Mouse (Mus musculus) splenic B cell, adult 2 months (primary cell): ENCODE data around the gene Zfp444.

Experiments
- DNase-seq: peaks from one replicate; pipeline ENCODE4 v3.0.0-alpha.2; 2011; ENCODE audit warnings: low read depth, low spot score
- H3K27me3 ChIP-seq: 2 replicates; pipeline ENCODE4 v1.6.1; 2012; ENCODE audit warnings: mild to moderate bottlenecking, low read length, moderate library complexity, mixed read lengths; ENCODE audit not compliant: control insufficient read depth, poor library complexity, insufficient read depth, severe bottlenecking
- H3K36me3 ChIP-seq: 2 replicates; pipeline ENCODE4 v1.6.1; 2012; ENCODE audit warnings: mild to moderate bottlenecking, low read length, moderate library complexity, mixed read lengths; ENCODE audit not compliant: control insufficient read depth, poor library complexity, insufficient read depth, severe bottlenecking

Gene Zfp444

GRCm38 (mm10) chr7:6154164-6154563, 17.9 kb upstream of the Zfp444 start:
- H3K36me3 ChIP-seq = no peaks in the 10 kb centered on the region
- DNase-seq = no peak

GRCm38 (mm10) chr7:6155031-6155872, 16.8 kb upstream of the Zfp444 start:
- H3K27me3 ChIP-seq = no peaks in the 10 kb centered on the region
- DNase-seq = peak; percentile 89
- H3K36me3 ChIP-seq = no peaks in the 10 kb centered on the region

More at GRCm38 (mm10) chr7:6154164-6154563, 17.9 kb upstream of the Zfp444 start:
- no peaks in the 10 kb centered on the region for H3K27me3 ChIP-seq

GRCm38 (mm10) chr7:6155901-6156411, 16.1 kb upstream of the Zfp444 start, which contains the start of gene Zfp787:
Zfp787 (minus strand) TSS chr7:6155997.
- DNase-seq = peak; percentile 94
- no peaks in the 10 kb centered on the region for H3K36me3 ChIP-seq
- no peaks in the 10 kb centered on the region for H3K27me3 ChIP-seq

GRCm38 (mm10) chr7:6156901-6157472, 15.0 kb upstream of the Zfp444 start:
- Histone ChIP-seq H3K36me3 (no peaks in the 10 kb centered on the region), H3K27me3 (no peaks in the 10 kb centered on the region)
- no peak for DNase-seq

GRCm38 (mm10) chr7:6157479-6157878, 14.5 kb upstream of the Zfp444 start:
- H3K27me3 ChIP-seq = no peaks in the 10 kb centered on the region
- no peaks in the 10 kb centered on the region for H3K36me3 ChIP-seq
- no peak for DNase-seq

- H3K36me3 ChIP-seq = no peaks in the 10 kb centered on the region
- no peaks in the 10 kb centered on the region for H3K27me3 ChIP-seq
- DNase-seq = no peak
These were observed 12.4 kb upstream of the Zfp444 start for GRCm38 (mm10) chr7:6159604-6160003.

GRCm38 (mm10) chr7:6161541-6161940, 10.5 kb upstream of the Zfp444 start:
- no peaks in the 10 kb centered on the region for H3K27me3 ChIP-seq
- no peaks in the 10 kb centered on the region for H3K36me3 ChIP-seq
- no peak for DNase-seq

- DNase-seq = no peak
- Histone ChIP-seq H3K27me3 (no peaks in the 10 kb centered on the region), H3K36me3 (no peaks in the 10 kb centered on the region)
These were observed 9.9 kb upstream of the Zfp444 start for GRCm38 (mm10) chr7:6162172-6162571.

- no peaks in the 10 kb centered on the region for H3K36me3 ChIP-seq
- DNase-seq = no peak
These were observed 7.4 kb upstream of the Zfp444 start for GRCm38 (mm10) chr7:6164671-6165070.

GRCm38 (mm10) chr7:6169403-6169802, 2.6 kb upstream of the Zfp444 start:
- Histone ChIP-seq H3K36me3 (no peaks in the 10 kb centered on the region), H3K27me3 (no peaks in the 10 kb centered on the region)
- DNase-seq = no peak

More at GRCm38 (mm10) chr7:6164671-6165070, 7.4 kb upstream of the Zfp444 start:
- H3K27me3 ChIP-seq = no peaks in the 10 kb centered on the region

- H3K36me3 ChIP-seq = no peaks in the 10 kb centered on the region
- no peak for DNase-seq
- no peaks in the 10 kb centered on the region for H3K27me3 ChIP-seq
These were observed 1.6 kb upstream of the Zfp444 start for GRCm38 (mm10) chr7:6170391-6170790.

- DNase-seq = no peak
- H3K27me3 ChIP-seq = no peaks in the 10 kb centered on the region
- H3K36me3 ChIP-seq = no peaks in the 10 kb centered on the region
These were observed 1.2 kb upstream of the Zfp444 start for GRCm38 (mm10) chr7:6170871-6171270.

- peak; percentile 82 for DNase-seq
- no peaks in the 10 kb centered on the region for H3K27me3 ChIP-seq
- H3K36me3 ChIP-seq = no peaks in the 10 kb centered on the region
These were observed 501 bp upstream of the Zfp444 start for GRCm38 (mm10) chr7:6171444-6172005.

GRCm38 (mm10) chr7:6172674-6173244, 733 bp downstream of the Zfp444 start:
- no peak for DNase-seq
- Histone ChIP-seq H3K27me3 (no peaks in the 10 kb centered on the region), H3K36me3 (no peaks in the 10 kb centered on the region)

GRCm38 (mm10) chr7:6173872-6174271, 1.8 kb downstream of the Zfp444 start:
- no peak for DNase-seq
- H3K36me3 ChIP-seq = 0 out of 2 replicates have a peak, but pooled peaks cover 2% of the 10 kb centered on the region
- no peaks in the 10 kb centered on the region for H3K27me3 ChIP-seq
